ENCODE assay signal across 10 mouse cellular contexts in the genomic region with DNA sequence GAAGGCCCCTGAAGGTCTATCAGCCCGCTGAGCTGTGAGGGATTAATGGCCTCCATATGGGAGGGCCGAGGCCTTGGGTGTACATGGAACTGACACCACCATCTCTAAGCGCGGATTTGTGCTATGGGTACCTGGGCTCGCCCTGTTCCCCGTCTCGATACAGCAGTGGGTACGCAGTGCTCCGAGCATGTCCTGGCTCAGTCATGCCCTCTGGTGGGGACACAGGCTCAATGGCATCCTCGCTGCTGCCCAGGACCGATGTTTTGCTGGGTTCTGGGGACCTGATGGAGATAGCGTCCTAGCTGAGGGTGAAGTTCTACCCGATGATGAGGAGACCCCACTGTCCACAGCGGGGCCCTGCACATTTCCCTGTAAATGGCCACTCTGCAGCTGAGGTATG. TPM values are rescaled to one million over a fixed set of nuclear protein-coding genes. Genes with fewer than 3 reads are reported as not detected.
A peak's percentile ranks its signal among the peaks of the same experiment; 100 is the strongest.
DNase-seq lines count a peak whose midpoint lies in the region; ATAC-seq and TF ChIP-seq lines count a peak whose summit lies in the region.
"Had no signal": no experiment of that assay in that cellular context is flagged by ENCODE, and none has a peak within 500 bp of the region (broad histone marks: within the 10 kb centered on the region; RNA-seq: fewer than 3 reads in every experiment).

No protein-coding gene starts in this region.

- no peak for TF ChIP-seq POLR2A in bone marrow, adult 2 months (IDR thresholded peaks at IDR 0.05; ENCODE audit: borderline replicate concordance, control insufficient read depth, low read depth, low read length)

- H3K36me3 ChIP-seq in heart, postnatal 0 days (replicated peaks; ENCODE audit: control insufficient read depth, insufficient read depth, low read length): peaks cover 90% of the 10 kb centered on the region
- peaks cover 52% of the 10 kb centered on the region for H3K36me3 ChIP-seq in heart, embryonic 11.5 days (ENCODE audit: control insufficient read depth, insufficient read depth, low read length)
- peaks cover 67% of the 10 kb centered on the region for H3K36me3 ChIP-seq in lung, postnatal 0 days (ENCODE audit: insufficient read depth, low read length)

- H3K4me3 ChIP-seq in heart, postnatal 0 days (ENCODE audit: low read depth, low read length): no peak overlapping the region
- no peak overlapping the region for H3K4me3 ChIP-seq in heart, embryonic 11.5 days (ENCODE audit: low read depth, low read length)
- H3K4me3 ChIP-seq in lung, postnatal 0 days (ENCODE audit: low read depth, low read length): no peak overlapping the region
- no peak overlapping the region for H3K4me3 ChIP-seq in bone marrow, adult 2 months (replicated peaks; ENCODE audit: control insufficient read depth, low read depth, low read length)
- H3K4me3 ChIP-seq: erythroblast, embryonic 14.5 days; liver, embryonic 15.5 days had no signal

- H3K4me2 ChIP-seq in heart, postnatal 0 days (ENCODE audit: low read depth, low read length): no peak overlapping the region
- H3K4me2 ChIP-seq in heart, embryonic 11.5 days: no peak overlapping the region
- H3K4me2 ChIP-seq in lung, postnatal 0 days (replicated peaks; ENCODE audit: low read depth, low read length): no peak overlapping the region
- H3K4me2 ChIP-seq: liver, embryonic 15.5 days had no signal

- TF ChIP-seq CTCF in heart, postnatal 0 days (IDR thresholded peaks at IDR 0.05; ENCODE audit: low read depth): peak; percentile 44
- peak; percentile 70 for TF ChIP-seq CTCF in lung, postnatal 0 days (IDR thresholded peaks at IDR 0.05)
- TF ChIP-seq CTCF in bone marrow, adult 2 months (IDR thresholded peaks at IDR 0.05; ENCODE audit: control insufficient read depth, insufficient read depth, low read length): peak; percentile 42; the same call in 1 of the 2 replicates

- DNase-seq in heart, postnatal 0 days (ENCODE audit: low spot score): no peak
- DNase-seq in lung, postnatal 0 days (ENCODE audit: low spot score): no peak
- no peak for DNase-seq in lung, postnatal 25 days (ENCODE audit: low spot score)
- peak; percentile 39 for DNase-seq in naive thymus-derived CD4-positive, alpha-beta T cell, adult 2 months (ENCODE audit: low read depth)
- no peak for DNase-seq in adipocyte (ENCODE audit: low spot score)
- no peak for DNase-seq in spleen, postnatal 10 days (ENCODE audit: low spot score in 2 of 2)

- no peaks in the 10 kb centered on the region for H3K9me3 ChIP-seq in heart, postnatal 0 days (replicated peaks; ENCODE audit: control insufficient read depth, low read length)
- H3K9me3 ChIP-seq in heart, embryonic 11.5 days (replicated peaks; ENCODE audit: control insufficient read depth, low read length): no peaks in the 10 kb centered on the region
- H3K9me3 ChIP-seq in lung, postnatal 0 days (ENCODE audit: low read length): no peaks in the 10 kb centered on the region
- H3K9me3 ChIP-seq: liver, embryonic 15.5 days had no signal

- no peaks in the 10 kb centered on the region for H3K27me3 ChIP-seq in heart, postnatal 0 days (ENCODE audit: control insufficient read depth, insufficient read depth, low read length)
- H3K27me3 ChIP-seq in heart, embryonic 11.5 days (ENCODE audit: control insufficient read depth, insufficient read depth, low read length): no peaks in the 10 kb centered on the region
- no peaks in the 10 kb centered on the region for H3K27me3 ChIP-seq in lung, postnatal 0 days (replicated peaks; ENCODE audit: insufficient read depth, low read length)
- H3K27me3 ChIP-seq: liver, embryonic 15.5 days had no signal

- H3K9ac ChIP-seq in heart, postnatal 0 days (replicated peaks; ENCODE audit: low read depth, low read length): no peak overlapping the region
- no peak overlapping the region for H3K9ac ChIP-seq in heart, embryonic 11.5 days (ENCODE audit: low read depth, low read length)
- H3K9ac ChIP-seq in lung, postnatal 0 days (replicated peaks; ENCODE audit: low read depth): no peak overlapping the region
- H3K9ac ChIP-seq: liver, embryonic 15.5 days had no signal

- TF ChIP-seq EP300 in heart, postnatal 0 days (IDR thresholded peaks at IDR 0.05; ENCODE audit: low read depth): no peak
- no peak for TF ChIP-seq EP300 in lung, postnatal 0 days (IDR thresholded peaks at IDR 0.05)

- whole genome bisulfite sequencing in heart, postnatal 0 days: 77% methylated on average over 14 of the region's 14 CpGs
- WGBS in heart, embryonic 11.5 days (ENCODE audit: insufficient replicate concordance): 87% methylated on average over 14 of the region's 14 CpGs
- 81% methylated on average over 14 of the region's 14 CpGs for WGBS in lung, postnatal 0 days
- WGBS in bone marrow, adult 2 months: 87% methylated on average over 14 of the region's 14 CpGs

- ATAC-seq in heart, postnatal 0 days (ENCODE audit: insufficient read depth, low read depth): no peak
- ATAC-seq in heart, embryonic 11.5 days (replicated peaks; ENCODE audit: insufficient number of reproducible peaks, low FRiP score, low TSS enrichment): no peak
- no peak for ATAC-seq in lung, postnatal 0 days

- H3K4me1 ChIP-seq in heart, postnatal 0 days (ENCODE audit: control insufficient read depth, insufficient read depth): no peaks in the 10 kb centered on the region
- no peaks in the 10 kb centered on the region for H3K4me1 ChIP-seq in heart, embryonic 11.5 days (ENCODE audit: control insufficient read depth, insufficient read depth, low read length)
- H3K4me1 ChIP-seq in lung, postnatal 0 days (ENCODE audit: insufficient read depth, low read depth, low read length): no peaks in the 10 kb centered on the region
- no peaks in the 10 kb centered on the region for H3K4me1 ChIP-seq in bone marrow, adult 2 months (ENCODE audit: control insufficient read depth, insufficient read depth, low read length)
- H3K4me1 ChIP-seq: liver, embryonic 15.5 days had no signal

- H3K27ac ChIP-seq in heart, postnatal 0 days (ENCODE audit: low read depth): no peak overlapping the region
- H3K27ac ChIP-seq in heart, embryonic 11.5 days (ENCODE audit: low read depth, low read length): no peak overlapping the region
- no peak overlapping the region for H3K27ac ChIP-seq in lung, postnatal 0 days (ENCODE audit: low read length)
- H3K27ac ChIP-seq in bone marrow, adult 2 months (ENCODE audit: control insufficient read depth, insufficient read depth, low read depth, low read length, poor library complexity): no peak overlapping the region
- H3K27ac ChIP-seq: liver, embryonic 15.5 days had no signal

RNA-seq across cellular contexts. Expression of gene Rflna, which starts 21.0 kb away (rescaled TPM):
- total RNA-seq in heart, postnatal 0 days (2014; rRNA removed; ENCODE audit: low replicate concordance): not detected in 2 replicates
- 0.73 and 0.85 TPM in 2 replicates for polyA plus RNA-seq in heart, postnatal 0 days (2015; fragmentation: Nextera tagmentation; extraction: Ambion mirVana)
- 1.0 and 1.1 TPM in 2 replicates for polyA plus RNA-seq in heart, embryonic 11.5 days (2014; fragmentation: Nextera tagmentation; extraction: Ambion mirVana)
- polyA plus RNA-seq in lung, postnatal 0 days (2015; fragmentation: Nextera tagmentation; extraction: Ambion mirVana): 15.6 and 17.1 TPM in 2 replicates
- not detected in 2 replicates for polyA plus RNA-seq in bone marrow, adult 2 months (2011; ENCODE audit: insufficient read depth, insufficient read length, low replicate concordance, missing spikeins)
- polyA plus RNA-seq: erythroblast, embryonic 14.5 days had no signal
